Mouse (Mus musculus): ENCODE data around the gene Cct5. TPM values are rescaled to one million over a fixed set of nuclear protein-coding genes. Genes with fewer than 3 reads are reported as not detected.

The Cct5 gene
- polyA plus RNA-seq, 1 experiment from 2014 or later, result 211 TPM

DNA sequence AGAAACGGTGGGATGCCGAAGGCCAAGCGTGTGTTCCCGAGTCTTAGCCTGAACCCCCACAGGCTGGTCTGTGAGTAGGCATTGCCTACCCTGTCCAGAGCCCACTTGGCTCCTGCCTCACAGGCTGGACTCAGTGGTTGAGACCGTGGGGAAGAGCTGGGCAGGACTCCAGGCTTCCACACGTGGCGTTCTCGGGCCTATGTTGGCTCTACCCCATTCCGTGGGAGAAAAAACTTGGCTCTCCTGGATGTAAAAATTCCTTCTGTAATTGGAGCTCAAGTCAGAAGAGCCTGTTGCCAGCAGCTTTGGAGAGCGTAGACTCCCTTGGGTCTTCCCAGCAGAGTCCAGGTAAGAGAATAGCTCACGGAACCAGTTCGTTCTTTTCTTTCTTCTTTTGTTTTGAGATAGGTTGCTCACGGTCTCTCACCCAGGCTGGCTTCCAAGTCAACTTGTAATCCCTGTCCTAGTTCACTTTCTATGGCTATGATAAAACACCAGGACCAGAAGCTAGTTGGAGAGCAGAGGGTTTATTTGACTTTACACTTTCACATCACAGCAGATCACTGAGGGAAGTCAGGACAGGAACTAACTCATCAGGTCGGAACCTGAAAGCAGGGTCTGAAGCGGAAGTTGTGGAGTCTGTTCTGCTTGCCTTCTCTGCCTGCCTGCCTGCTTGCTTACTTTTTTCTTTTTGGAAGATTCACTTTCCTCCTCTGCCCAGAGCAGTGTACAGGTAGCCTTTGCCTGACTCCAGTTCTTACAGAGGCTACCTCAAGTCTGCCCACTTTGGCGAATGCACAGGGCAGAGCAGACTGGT is 29.5 kb downstream of the Cct5 start:
- no peak overlapping the region for H3K9ac ChIP-seq (replicated peaks; ENCODE audit: low read depth)
- H3K27me3 ChIP-seq (replicated peaks; ENCODE audit: insufficient read depth, low read length), result no peaks in the 10 kb centered on the region
- H3K4me3 ChIP-seq (ENCODE audit: low read depth, low read length), result no peak overlapping the region
- H3K9me3 ChIP-seq (ENCODE audit: low read length), result no peaks in the 10 kb centered on the region
- H3K36me3 ChIP-seq (ENCODE audit: insufficient read depth, low read length), result no peaks in the 10 kb centered on the region
- TF ChIP-seq EP300 (IDR thresholded peaks at IDR 0.05) (no peak), CTCF (IDR thresholded peaks at IDR 0.05) (no peak)
- whole genome bisulfite sequencing, result 68% methylated on average over 16 of the region's 16 CpGs
- H3K4me2 ChIP-seq (replicated peaks; ENCODE audit: low read depth, low read length), result no peak overlapping the region
- no peak overlapping the region for H3K27ac ChIP-seq (ENCODE audit: low read length)
- no peak for ATAC-seq
- H3K4me1 ChIP-seq (ENCODE audit: insufficient read depth, low read depth, low read length), result peaks cover 7% of the 10 kb centered on the region; the same call in 1 of the 2 replicates
- peak; percentile 20 for DNase-seq (ENCODE audit: low spot score)

DNA sequence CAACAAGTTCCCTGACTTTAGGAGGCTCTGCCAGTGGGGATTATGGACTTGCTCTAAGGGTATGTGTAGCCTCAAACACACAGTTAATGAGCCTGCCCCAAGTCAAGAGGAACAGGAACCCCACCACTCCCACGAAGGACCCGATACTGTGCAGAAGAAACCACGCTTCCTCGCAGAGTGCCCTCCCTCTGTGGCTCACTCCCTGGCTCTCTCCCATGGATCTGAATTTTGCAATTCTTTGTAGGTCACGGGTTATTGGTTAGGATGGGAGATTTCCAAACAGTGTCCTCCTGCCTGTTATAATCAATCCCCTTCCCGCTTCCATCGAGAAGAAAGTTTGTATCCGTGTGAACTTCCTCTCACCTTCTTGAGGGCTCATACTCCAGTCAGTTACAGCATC is 30.6 kb downstream of the Cct5 start:
- ATAC-seq, result no peak

GRCm38 (mm10) chr15:31569325-31570022 is 32.1 kb downstream of the Cct5 start:
- H3K4me2 ChIP-seq (replicated peaks; ENCODE audit: low read depth, low read length), result no peak overlapping the region
- no peaks in the 10 kb centered on the region for H3K36me3 ChIP-seq (ENCODE audit: insufficient read depth, low read length)
- H3K4me3 ChIP-seq (ENCODE audit: low read depth, low read length), result no peak overlapping the region
- H3K9ac ChIP-seq (replicated peaks; ENCODE audit: low read depth), result no peak overlapping the region
- ATAC-seq, result peak; percentile 29
- TF ChIP-seq CTCF (IDR thresholded peaks at IDR 0.05), result peak; percentile 20; the same call in 1 of the 2 replicates
- no peak for TF ChIP-seq EP300 (IDR thresholded peaks at IDR 0.05)
- 48% methylated on average over 9 of the region's 9 CpGs for WGBS
- H3K27me3 ChIP-seq (replicated peaks; ENCODE audit: insufficient read depth, low read length), result no peaks in the 10 kb centered on the region
- peak; percentile 54 for DNase-seq (ENCODE audit: low spot score)
- no peaks in the 10 kb centered on the region for H3K9me3 ChIP-seq (ENCODE audit: low read length)
- H3K4me1 ChIP-seq (ENCODE audit: insufficient read depth, low read depth, low read length), result peaks cover 7% of the 10 kb centered on the region; the same call in 1 of the 2 replicates
- no peak overlapping the region for H3K27ac ChIP-seq (ENCODE audit: low read length)

More for the DNA sequence above, 30.6 kb downstream of the Cct5 start:
- TF ChIP-seq EP300 (IDR thresholded peaks at IDR 0.05) (no peak), CTCF (IDR thresholded peaks at IDR 0.05) (no peak)
- Histone ChIP-seq H3K4me2 (replicated peaks; ENCODE audit: low read depth, low read length) (no peak overlapping the region), H3K27me3 (replicated peaks; ENCODE audit: insufficient read depth, low read length) (no peaks in the 10 kb centered on the region), H3K27ac (ENCODE audit: low read length) (no peak overlapping the region), H3K9ac (replicated peaks; ENCODE audit: low read depth) (no peak overlapping the region), H3K36me3 (ENCODE audit: insufficient read depth, low read length) (no peaks in the 10 kb centered on the region), H3K9me3 (ENCODE audit: low read length) (no peaks in the 10 kb centered on the region), H3K4me3 (ENCODE audit: low read depth, low read length) (no peak overlapping the region), H3K4me1 (ENCODE audit: insufficient read depth, low read depth, low read length) (peaks cover 7% of the 10 kb centered on the region; the same call in 1 of the 2 replicates)
- whole genome bisulfite sequencing, result 85% methylated on average over 8 of the region's 8 CpGs
- DNase-seq (ENCODE audit: low spot score), result no peak

GRCm38 (mm10) chr15:31568581-31568996 is 33.0 kb downstream of the Cct5 start:
- Histone ChIP-seq H3K27ac (ENCODE audit: low read length) (0 out of 2 replicates have a peak overlapping the region, but pooled peaks have one; percentile 7), H3K9ac (replicated peaks; ENCODE audit: low read depth) (no peak overlapping the region)
- WGBS, result 9% methylated on average over 12 of the region's 12 CpGs

GRCm38 (mm10) chr15:31567431-31567830 is 34.2 kb downstream of the Cct5 start:
- no peak for ATAC-seq
- no peak overlapping the region for H3K9ac ChIP-seq (replicated peaks; ENCODE audit: low read depth)

More at GRCm38 (mm10) chr15:31568581-31568996, 33.0 kb downstream of the Cct5 start:
- DNase-seq (ENCODE audit: low spot score), result peak; percentile 83
- no peak overlapping the region for H3K4me3 ChIP-seq (ENCODE audit: low read depth, low read length)
- H3K36me3 ChIP-seq (ENCODE audit: insufficient read depth, low read length), result no peaks in the 10 kb centered on the region
- H3K4me1 ChIP-seq (ENCODE audit: insufficient read depth, low read depth, low read length), result peaks cover 7% of the 10 kb centered on the region; the same call in 1 of the 2 replicates
- H3K27me3 ChIP-seq (replicated peaks; ENCODE audit: insufficient read depth, low read length), result no peaks in the 10 kb centered on the region
- peak; percentile 91 for ATAC-seq
- peak overlapping the region; percentile 38 for H3K4me2 ChIP-seq (replicated peaks; ENCODE audit: low read depth, low read length)
- H3K9me3 ChIP-seq (ENCODE audit: low read length), result no peaks in the 10 kb centered on the region
- TF ChIP-seq CTCF (IDR thresholded peaks at IDR 0.05), result no peak; the same call in 1 of the 2 replicates
- no peak for TF ChIP-seq EP300 (IDR thresholded peaks at IDR 0.05)

DNA sequence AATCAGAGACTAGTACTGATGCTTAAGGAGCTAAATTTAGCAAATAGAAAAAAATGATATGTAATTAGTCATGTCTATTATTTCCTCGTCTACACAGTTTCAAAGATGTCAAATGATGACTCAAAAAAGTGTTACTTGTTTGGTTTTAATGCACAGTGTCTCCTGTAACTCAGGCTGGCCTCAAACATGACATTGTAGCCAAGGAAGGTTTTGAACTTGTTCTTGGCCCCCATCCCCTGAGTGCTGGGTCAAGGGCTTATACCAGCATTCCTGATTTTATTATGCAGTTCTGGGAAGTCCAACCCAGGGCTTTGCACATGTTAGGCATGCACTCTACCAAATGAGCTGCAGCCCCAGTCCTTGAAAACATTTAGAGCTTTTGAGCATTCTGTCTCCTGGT is 35.8 kb downstream of the Cct5 start:
- no peaks in the 10 kb centered on the region for H3K9me3 ChIP-seq (ENCODE audit: low read length)
- no peak overlapping the region for H3K4me3 ChIP-seq (ENCODE audit: low read depth, low read length)
- H3K27ac ChIP-seq (ENCODE audit: low read length), result no peak overlapping the region
- H3K4me2 ChIP-seq (replicated peaks; ENCODE audit: low read depth, low read length), result no peak overlapping the region
- no peak overlapping the region for H3K9ac ChIP-seq (replicated peaks; ENCODE audit: low read depth)
- H3K4me1 ChIP-seq (ENCODE audit: insufficient read depth, low read depth, low read length), result peaks cover 7% of the 10 kb centered on the region; the same call in 1 of the 2 replicates
- no peaks in the 10 kb centered on the region for H3K27me3 ChIP-seq (replicated peaks; ENCODE audit: insufficient read depth, low read length)
- no peak for ATAC-seq
- no peak for DNase-seq (ENCODE audit: low spot score)
- no peaks in the 10 kb centered on the region for H3K36me3 ChIP-seq (ENCODE audit: insufficient read depth, low read length)
- 57% methylated on average over 1 of the region's 1 CpGs for WGBS
- no peak for TF ChIP-seq CTCF (IDR thresholded peaks at IDR 0.05)
- no peak for TF ChIP-seq EP300 (IDR thresholded peaks at IDR 0.05)

More at GRCm38 (mm10) chr15:31567431-31567830, 34.2 kb downstream of the Cct5 start:
- Histone ChIP-seq H3K9me3 (ENCODE audit: low read length) (no peaks in the 10 kb centered on the region), H3K4me1 (ENCODE audit: insufficient read depth, low read depth, low read length) (peaks cover 7% of the 10 kb centered on the region; the same call in 1 of the 2 replicates), H3K4me3 (ENCODE audit: low read depth, low read length) (no peak overlapping the region), H3K27me3 (replicated peaks; ENCODE audit: insufficient read depth, low read length) (no peaks in the 10 kb centered on the region), H3K4me2 (replicated peaks; ENCODE audit: low read depth, low read length) (no peak overlapping the region), H3K27ac (ENCODE audit: low read length) (no peak overlapping the region), H3K36me3 (ENCODE audit: insufficient read depth, low read length) (no peaks in the 10 kb centered on the region)
- no peak for DNase-seq (ENCODE audit: low spot score)
- no peak for TF ChIP-seq EP300 (IDR thresholded peaks at IDR 0.05)
- no peak for TF ChIP-seq CTCF (IDR thresholded peaks at IDR 0.05)
- WGBS, result 74% methylated on average over 7 of the region's 7 CpGs
